Mouse (Mus musculus): Measurements from ENCODE around the gene Pigr.

- TF ChIP-seq CTCF (IDR thresholded peaks at IDR 0.05; ENCODE audit: insufficient read depth, low read depth, low read length) (no peak), POLR2A (IDR thresholded peaks at IDR 0.05; ENCODE audit: insufficient read depth, low read depth, low read length) (no peak)
Observed at GRCm38 (mm10) chr1:130877889-130878614, 51.6 kb downstream of the Pigr start.

All from olfactory bulb, adult 2 months (tissue).